Mouse (Mus musculus) neural tube, embryonic 14.5 days (tissue): ENCODE measurements around the gene Scnn1g. TPM values are rescaled to one million over a fixed set of nuclear protein-coding genes. Genes with fewer than 3 reads are reported as not detected.
A peak's percentile ranks its signal among the peaks of the same experiment; 100 is the strongest.

Source experiments
- ATAC-seq: fragments of 200-750 bp; cut with Nextera tagmentation; 2 replicates; pipeline ENCODE4 v1.8.0; 2017; ENCODE audit warnings: low read depth, mild to moderate bottlenecking, moderate TSS enrichment, moderate library complexity
- H3K27ac ChIP-seq: fragments of 300-500 bp; sonication (generic); 2 replicates; pipeline ENCODE4 v1.5.1; 2014; ENCODE audit warnings: low read depth, mild to moderate bottlenecking, control low read depth, low read length, moderate library complexity, mixed read lengths
- H3K27me3 ChIP-seq: fragments of 300-500 bp; sonication (generic); 2 replicates; pipeline ENCODE4 v1.6.1; 2014; ENCODE audit warnings: low read length; ENCODE audit not compliant: control insufficient read depth, insufficient read depth
- H3K36me3 ChIP-seq: fragments of 300-500 bp; sonication (generic); 2 replicates; pipeline ENCODE4 v1.6.1; 2014; ENCODE audit warnings: low read length, mixed read lengths; ENCODE audit not compliant: control insufficient read depth, insufficient read depth
- H3K4me1 ChIP-seq: fragments of 300-500 bp; sonication (generic); 2 replicates; pipeline ENCODE4 v1.6.1; 2014; ENCODE audit warnings: low read length; ENCODE audit not compliant: control insufficient read depth, insufficient read depth
- H3K4me2 ChIP-seq: fragments of 300-500 bp; sonication (generic); 2 replicates; pipeline ENCODE4 v1.6.1; 2014; ENCODE audit warnings: mild to moderate bottlenecking, low read depth, low read length, control low read depth
- H3K4me3 ChIP-seq: fragments of 300-500 bp; sonication (generic); 2 replicates; pipeline ENCODE4 v1.5.1; 2014; ENCODE audit warnings: low read depth, low read length, control low read depth, mixed read lengths
- H3K9ac ChIP-seq: fragments of 300-500 bp; sonication (generic); replicated peaks from 2 replicates; pipeline ENCODE4 v1.6.1; 2014; ENCODE audit warnings: low read depth, mild to moderate bottlenecking, control low read depth, low read length, mixed read lengths
- H3K9me3 ChIP-seq: fragments of 300-500 bp; sonication (generic); 2 replicates; pipeline ENCODE4 v1.6.1; 2016; ENCODE audit warnings: low read length; ENCODE audit not compliant: control insufficient read depth
- WGBS: fragments of 180-500 bp; shearing (Covaris S2); extraction: QIAGEN DNeasy Blood & Tissue Kit; methylation state at CpG from one replicate; pipeline ENCODE4 v1.1.7; 2014; 5-methylcytosine and 5-hydroxymethylcytosine counted together
- polyA plus RNA-seq: library from polyadenylated mRNA; unstranded; fragments of >200 nt; fragmentation: Nextera tagmentation; extraction: Ambion mirVana; gene quantifications from 2 replicates; pipeline ENCODE4 v1.2.1, GENCODE M21; 2014

Gene Scnn1g
- polyA plus RNA-seq: 0.12 TPM in 1 of 2 replicates, not detected in the other

GRCm38 (mm10) chr7:121734171-121734831 is at the start of gene Scnn1g:
Gene Scnn1g, plus strand, starts transcription at chr7:121734479.
- H3K27ac ChIP-seq: no peak within 1 kb of the TSS
- 0 out of 2 replicates have a peak within 1 kb of the TSS, but pooled peaks have one; percentile 22 for H3K9ac ChIP-seq
- H3K4me3 ChIP-seq: peak within 1 kb of the TSS; percentile 22
- no peaks in the 10 kb centered on the region for H3K4me1 ChIP-seq
- H3K27me3 ChIP-seq: peaks cover 12% of the 10 kb centered on the region
- H3K9me3 ChIP-seq: no peaks in the 10 kb centered on the region
- H3K4me2 ChIP-seq: peak within 1 kb of the TSS; percentile 45
- ATAC-seq: peak; percentile 96
- under 1% methylated on average over 38 of the region's 38 CpGs for WGBS
- no peaks in the 10 kb centered on the region for H3K36me3 ChIP-seq

DNA sequence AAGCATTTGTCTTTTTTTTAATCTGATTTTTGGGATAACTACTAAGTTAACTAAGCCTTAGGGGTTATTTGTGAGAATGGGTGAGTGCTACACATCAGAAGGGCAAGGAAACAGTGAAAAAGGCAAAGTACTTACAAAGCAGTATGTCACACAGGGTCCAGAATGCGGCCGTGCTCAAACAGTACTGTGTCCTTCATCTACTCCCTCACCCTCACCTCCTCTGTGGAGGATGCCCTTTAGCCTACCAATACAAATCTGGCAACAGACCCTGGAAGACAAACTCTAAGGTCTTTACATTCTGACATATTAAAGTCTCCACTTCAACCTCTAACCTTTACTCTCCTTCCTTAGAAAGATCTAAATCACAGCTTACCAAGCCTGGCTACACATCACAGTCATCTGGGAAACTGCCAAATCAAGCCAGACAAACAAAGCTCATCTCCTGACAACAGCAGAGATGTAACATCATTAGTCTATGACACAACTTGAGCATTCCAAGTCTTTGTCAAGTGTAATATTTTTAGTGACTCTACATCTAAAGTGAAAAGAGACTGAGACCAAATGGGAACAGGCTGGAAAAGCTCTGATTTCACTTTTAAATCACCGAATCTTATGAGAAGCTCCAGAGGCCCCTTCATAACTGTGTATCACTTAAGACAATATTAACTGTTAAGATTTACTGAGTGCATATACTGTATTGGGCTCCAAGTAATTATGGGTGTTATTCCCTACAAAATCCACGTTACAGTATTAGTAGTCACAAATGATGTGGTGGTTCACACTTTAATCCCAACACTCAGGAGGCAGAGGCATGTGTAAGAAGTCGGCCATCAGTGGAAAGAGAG is 48.9 kb upstream of the Scnn1g start:
- Histone ChIP-seq H3K4me3 (no peak overlapping the region), H3K9ac (no peak overlapping the region)

GRCm38 (mm10) chr7:121689338-121689737 is 44.9 kb upstream of the Scnn1g start:
- no peak overlapping the region for H3K4me2 ChIP-seq
- no peaks in the 10 kb centered on the region for H3K27me3 ChIP-seq
- H3K36me3 ChIP-seq: no peaks in the 10 kb centered on the region
- no peaks in the 10 kb centered on the region for H3K9me3 ChIP-seq
- no peak overlapping the region for H3K27ac ChIP-seq
- H3K9ac ChIP-seq: no peak overlapping the region
- H3K4me1 ChIP-seq: no peaks in the 10 kb centered on the region
- no peak for ATAC-seq
- H3K4me3 ChIP-seq: no peak overlapping the region

More for the DNA sequence above, 48.9 kb upstream of the Scnn1g start:
- Histone ChIP-seq H3K36me3 (no peaks in the 10 kb centered on the region), H3K27ac (no peak overlapping the region), H3K27me3 (no peaks in the 10 kb centered on the region), H3K4me1 (no peaks in the 10 kb centered on the region), H3K4me2 (no peak overlapping the region), H3K9me3 (no peaks in the 10 kb centered on the region)
- no peak for ATAC-seq
- WGBS: 93% methylated on average over 5 of the region's 5 CpGs

DNA sequence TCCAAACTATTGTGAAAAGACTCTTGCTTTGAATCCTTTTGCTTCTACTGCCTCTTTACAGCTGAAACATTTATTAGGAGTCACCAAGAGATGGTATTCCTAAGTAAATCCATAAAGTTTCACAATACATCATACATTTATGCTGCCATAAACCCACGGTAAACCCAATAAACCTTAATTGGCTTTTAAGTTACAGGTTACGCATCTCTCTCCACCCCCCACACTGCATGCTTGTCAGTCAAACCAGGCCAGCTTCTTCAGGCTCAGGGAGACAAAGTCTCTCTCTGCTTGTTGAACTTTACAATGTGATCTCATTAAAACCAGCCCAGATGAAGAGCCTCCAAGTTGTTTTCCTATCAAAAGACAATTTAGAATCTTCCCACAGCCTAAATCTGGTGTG is 42.5 kb upstream of the Scnn1g start:
- 43% methylated on average over 2 of the region's 2 CpGs for WGBS
- Histone ChIP-seq H3K9ac (no peak overlapping the region), H3K36me3 (no peaks in the 10 kb centered on the region), H3K9me3 (no peaks in the 10 kb centered on the region), H3K4me1 (no peaks in the 10 kb centered on the region), H3K27me3 (no peaks in the 10 kb centered on the region), H3K4me3 (no peak overlapping the region), H3K4me2 (no peak overlapping the region), H3K27ac (no peak overlapping the region)
- no peak for ATAC-seq

DNA sequence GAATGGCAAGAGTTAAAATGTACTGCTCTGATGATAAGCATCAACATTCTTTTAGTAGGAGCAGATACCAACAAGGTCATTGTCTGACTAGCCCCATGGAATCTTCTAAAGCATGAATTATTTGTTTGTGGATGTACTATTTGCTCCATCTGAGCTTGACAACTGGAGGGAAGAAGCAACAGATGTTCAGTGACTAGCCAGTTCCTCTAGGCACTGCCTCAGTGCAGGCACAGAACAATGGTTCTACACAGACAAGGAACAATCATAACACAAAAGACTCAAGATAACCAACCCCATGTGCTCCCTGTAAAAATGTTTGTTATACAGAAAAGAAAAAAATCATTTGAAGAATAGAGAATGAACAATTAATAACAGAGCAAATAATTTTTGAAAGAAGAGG is 37.1 kb upstream of the Scnn1g start:
- Histone ChIP-seq H3K9me3 (no peaks in the 10 kb centered on the region), H3K4me2 (no peak overlapping the region), H3K4me3 (no peak overlapping the region), H3K27ac (no peak overlapping the region), H3K36me3 (no peaks in the 10 kb centered on the region), H3K4me1 (no peaks in the 10 kb centered on the region), H3K27me3 (no peaks in the 10 kb centered on the region), H3K9ac (no peak overlapping the region)
- ATAC-seq: no peak

GRCm38 (mm10) chr7:121697574-121697973 is 36.7 kb upstream of the Scnn1g start:
- no peaks in the 10 kb centered on the region for H3K9me3 ChIP-seq
- no peak for ATAC-seq
- no peak overlapping the region for H3K4me3 ChIP-seq
- H3K27ac ChIP-seq: no peak overlapping the region
- no peaks in the 10 kb centered on the region for H3K27me3 ChIP-seq
- WGBS: 49% methylated on average over 1 of the region's 1 CpGs
- no peaks in the 10 kb centered on the region for H3K36me3 ChIP-seq
- H3K9ac ChIP-seq: no peak overlapping the region
- no peaks in the 10 kb centered on the region for H3K4me1 ChIP-seq
- no peak overlapping the region for H3K4me2 ChIP-seq

DNA sequence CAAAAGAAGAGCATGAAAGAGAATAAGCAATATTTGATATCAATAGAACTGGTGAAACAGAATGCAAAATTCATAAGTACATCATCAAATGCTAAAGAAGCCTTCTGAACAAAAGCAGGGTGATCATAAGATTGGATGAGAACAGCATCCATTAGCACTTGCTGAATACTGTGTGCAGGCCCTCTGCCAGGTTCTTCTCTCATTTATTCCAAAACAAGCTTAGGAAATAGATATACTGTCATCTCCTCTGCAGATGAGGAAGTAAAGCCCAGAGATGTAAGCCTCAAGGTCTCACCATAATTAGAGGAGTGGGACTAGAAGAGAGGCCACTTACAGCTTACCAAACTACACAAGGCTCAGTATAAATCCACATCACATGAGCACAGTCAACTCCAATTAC is 35.1 kb upstream of the Scnn1g start:
- H3K9ac ChIP-seq: no peak overlapping the region
- peaks cover 9% of the 10 kb centered on the region for H3K4me1 ChIP-seq
- H3K9me3 ChIP-seq: no peaks in the 10 kb centered on the region
- ATAC-seq: no peak
- no peak overlapping the region for H3K4me2 ChIP-seq
- H3K27ac ChIP-seq: no peak overlapping the region
- H3K4me3 ChIP-seq: no peak overlapping the region
- H3K36me3 ChIP-seq: no peaks in the 10 kb centered on the region
- no peaks in the 10 kb centered on the region for H3K27me3 ChIP-seq

DNA sequence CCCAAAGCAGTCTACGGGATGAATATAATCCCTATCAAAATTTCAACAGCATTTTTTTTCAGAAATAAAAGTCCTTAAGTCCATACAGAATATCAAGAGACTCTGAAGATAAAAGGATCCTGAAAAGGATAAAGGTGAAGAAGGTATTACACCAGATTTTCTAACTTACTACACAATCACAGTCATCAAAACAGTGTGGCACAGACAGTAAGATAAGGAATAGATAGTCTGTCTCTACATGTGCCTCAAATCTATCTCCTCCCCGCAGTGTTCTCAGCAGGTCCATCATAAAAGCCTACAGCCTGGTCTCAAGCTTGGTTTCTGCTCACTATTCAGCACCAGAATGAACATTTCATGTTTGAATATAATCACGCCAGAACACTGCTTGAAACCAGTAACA is 33.8 kb upstream of the Scnn1g start:
- Histone ChIP-seq H3K36me3 (no peaks in the 10 kb centered on the region), H3K4me3 (no peak overlapping the region), H3K27me3 (no peaks in the 10 kb centered on the region), H3K4me2 (no peak overlapping the region), H3K27ac (no peak overlapping the region), H3K4me1 (peaks cover 22% of the 10 kb centered on the region), H3K9ac (no peak overlapping the region), H3K9me3 (no peaks in the 10 kb centered on the region)
- WGBS: 80% methylated on average over 3 of the region's 3 CpGs
- ATAC-seq: no peak

DNA sequence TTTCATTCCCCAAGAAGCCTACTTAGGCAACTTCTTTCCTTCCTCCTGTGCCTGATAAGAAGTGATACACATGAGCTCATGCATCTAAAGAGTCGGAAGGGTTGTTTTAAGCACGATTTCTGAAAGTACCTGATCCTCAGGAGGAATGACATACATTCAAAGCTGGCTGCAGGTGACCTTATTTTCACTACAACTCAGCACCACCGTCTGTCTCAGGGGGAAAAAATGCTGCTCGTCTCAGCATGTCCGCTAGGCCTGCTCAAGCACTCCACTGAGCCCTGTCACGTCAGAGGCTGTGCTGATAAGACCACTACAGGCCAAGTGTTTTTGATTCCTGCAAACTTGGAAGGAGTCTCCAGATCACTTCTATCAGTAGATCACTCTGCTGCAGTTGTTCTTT is 32.3 kb upstream of the Scnn1g start:
- no peak for ATAC-seq
- H3K9ac ChIP-seq: no peak overlapping the region
- H3K36me3 ChIP-seq: no peaks in the 10 kb centered on the region
- peaks cover 30% of the 10 kb centered on the region for H3K4me1 ChIP-seq
- 74% methylated on average over 6 of the region's 6 CpGs for WGBS
- no peaks in the 10 kb centered on the region for H3K9me3 ChIP-seq
- H3K4me3 ChIP-seq: no peak overlapping the region
- H3K27me3 ChIP-seq: no peaks in the 10 kb centered on the region
- no peak overlapping the region for H3K27ac ChIP-seq
- H3K4me2 ChIP-seq: no peak overlapping the region
